Mouse (Mus musculus): Measurements from ENCODE around the gene Utp14a. TPM values are rescaled to one million over a fixed set of nuclear protein-coding genes. Genes with fewer than 3 reads are reported as not detected.

The Utp14a gene
- polyA plus RNA-seq, 1 experiment from 2014 or later, result 23.4 TPM

DNA sequence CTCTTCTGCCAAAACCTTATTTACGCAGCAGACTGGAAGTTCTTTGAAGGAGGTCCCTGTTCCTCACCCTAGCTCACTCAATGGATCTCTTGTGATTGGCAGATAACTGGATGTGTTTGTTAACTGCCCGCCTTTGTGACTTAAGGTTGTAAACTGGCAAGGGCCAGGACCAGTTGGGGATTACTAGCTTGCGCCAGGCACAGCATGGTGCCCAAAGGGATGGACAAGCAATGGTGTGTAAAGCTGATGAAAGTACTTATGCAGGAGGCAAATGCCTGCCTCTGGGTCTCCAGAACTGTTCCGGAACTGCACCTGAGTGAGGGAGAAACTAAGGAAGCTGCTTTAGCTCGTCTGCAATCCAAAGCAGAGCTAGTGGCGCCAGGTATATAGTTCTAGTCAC, 29.8 kb downstream of the Utp14a start:
- Histone ChIP-seq H3K27ac (ENCODE audit: low read depth, low read length) (no peak overlapping the region), H3K4me1 (replicated peaks; ENCODE audit: control insufficient read depth, insufficient read depth, low read length) (no peaks in the 10 kb centered on the region), H3K9ac (ENCODE audit: low read depth, low read length) (no peak overlapping the region), H3K27me3 (ENCODE audit: control insufficient read depth, insufficient read depth, low read length) (0 out of 2 replicates have a peak, but pooled peaks cover 2% of the 10 kb centered on the region), H3K4me3 (ENCODE audit: low read depth, low read length) (no peak overlapping the region), H3K9me3 (ENCODE audit: control insufficient read depth, low read length) (no peaks in the 10 kb centered on the region), H3K4me2 (replicated peaks; ENCODE audit: low read depth, low read length) (no peak overlapping the region), H3K36me3 (ENCODE audit: control insufficient read depth, insufficient read depth, low read length) (no peaks in the 10 kb centered on the region)
- ATAC-seq (ENCODE audit: low FRiP score), result no peak
- DNase-seq (ENCODE audit: low spot score), result peak; percentile 12
- 31% methylated on average over 6 of the region's 6 CpGs for WGBS

GRCm38 (mm10) chrX:48288008-48288407, 31.3 kb downstream of the Utp14a start:
- ATAC-seq (ENCODE audit: low FRiP score), result no peak
- Histone ChIP-seq H3K4me1 (replicated peaks; ENCODE audit: control insufficient read depth, insufficient read depth, low read length) (no peaks in the 10 kb centered on the region), H3K4me2 (replicated peaks; ENCODE audit: low read depth, low read length) (no peak overlapping the region), H3K9me3 (ENCODE audit: control insufficient read depth, low read length) (no peaks in the 10 kb centered on the region), H3K4me3 (ENCODE audit: low read depth, low read length) (no peak overlapping the region), H3K27me3 (ENCODE audit: control insufficient read depth, insufficient read depth, low read length) (0 out of 2 replicates have a peak, but pooled peaks cover 2% of the 10 kb centered on the region), H3K36me3 (ENCODE audit: control insufficient read depth, insufficient read depth, low read length) (no peaks in the 10 kb centered on the region), H3K27ac (ENCODE audit: low read depth, low read length) (no peak overlapping the region), H3K9ac (ENCODE audit: low read depth, low read length) (no peak overlapping the region)
- no peak for DNase-seq (ENCODE audit: low spot score)
- 83% methylated on average over 4 of the region's 4 CpGs for WGBS

GRCm38 (mm10) chrX:48291413-48291812, 34.8 kb downstream of the Utp14a start:
- Histone ChIP-seq H3K4me2 (replicated peaks; ENCODE audit: low read depth, low read length) (no peak overlapping the region), H3K36me3 (ENCODE audit: control insufficient read depth, insufficient read depth, low read length) (no peaks in the 10 kb centered on the region), H3K27ac (ENCODE audit: low read depth, low read length) (no peak overlapping the region), H3K9ac (ENCODE audit: low read depth, low read length) (no peak overlapping the region), H3K27me3 (ENCODE audit: control insufficient read depth, insufficient read depth, low read length) (0 out of 2 replicates have a peak, but pooled peaks cover 2% of the 10 kb centered on the region), H3K9me3 (ENCODE audit: control insufficient read depth, low read length) (no peaks in the 10 kb centered on the region), H3K4me3 (ENCODE audit: low read depth, low read length) (no peak overlapping the region), H3K4me1 (replicated peaks; ENCODE audit: control insufficient read depth, insufficient read depth, low read length) (no peaks in the 10 kb centered on the region)
- DNase-seq (ENCODE audit: low spot score), result no peak
- WGBS, result 39% methylated on average over 3 of the region's 3 CpGs
- ATAC-seq (ENCODE audit: low FRiP score), result no peak

GRCm38 (mm10) chrX:48305356-48305755, 48.7 kb downstream of the Utp14a start:
- Histone ChIP-seq H3K9me3 (ENCODE audit: control insufficient read depth, low read length) (no peaks in the 10 kb centered on the region), H3K4me2 (replicated peaks; ENCODE audit: low read depth, low read length) (no peak overlapping the region), H3K36me3 (ENCODE audit: control insufficient read depth, insufficient read depth, low read length) (no peaks in the 10 kb centered on the region), H3K4me3 (ENCODE audit: low read depth, low read length) (no peak overlapping the region), H3K9ac (ENCODE audit: low read depth, low read length) (no peak overlapping the region), H3K27ac (ENCODE audit: low read depth, low read length) (no peak overlapping the region), H3K27me3 (ENCODE audit: control insufficient read depth, insufficient read depth, low read length) (no peaks in the 10 kb centered on the region), H3K4me1 (replicated peaks; ENCODE audit: control insufficient read depth, insufficient read depth, low read length) (no peaks in the 10 kb centered on the region)
- DNase-seq (ENCODE audit: low spot score), result no peak
- WGBS, result 80% methylated on average over 4 of the region's 4 CpGs
- ATAC-seq (ENCODE audit: low FRiP score), result no peak

DNA sequence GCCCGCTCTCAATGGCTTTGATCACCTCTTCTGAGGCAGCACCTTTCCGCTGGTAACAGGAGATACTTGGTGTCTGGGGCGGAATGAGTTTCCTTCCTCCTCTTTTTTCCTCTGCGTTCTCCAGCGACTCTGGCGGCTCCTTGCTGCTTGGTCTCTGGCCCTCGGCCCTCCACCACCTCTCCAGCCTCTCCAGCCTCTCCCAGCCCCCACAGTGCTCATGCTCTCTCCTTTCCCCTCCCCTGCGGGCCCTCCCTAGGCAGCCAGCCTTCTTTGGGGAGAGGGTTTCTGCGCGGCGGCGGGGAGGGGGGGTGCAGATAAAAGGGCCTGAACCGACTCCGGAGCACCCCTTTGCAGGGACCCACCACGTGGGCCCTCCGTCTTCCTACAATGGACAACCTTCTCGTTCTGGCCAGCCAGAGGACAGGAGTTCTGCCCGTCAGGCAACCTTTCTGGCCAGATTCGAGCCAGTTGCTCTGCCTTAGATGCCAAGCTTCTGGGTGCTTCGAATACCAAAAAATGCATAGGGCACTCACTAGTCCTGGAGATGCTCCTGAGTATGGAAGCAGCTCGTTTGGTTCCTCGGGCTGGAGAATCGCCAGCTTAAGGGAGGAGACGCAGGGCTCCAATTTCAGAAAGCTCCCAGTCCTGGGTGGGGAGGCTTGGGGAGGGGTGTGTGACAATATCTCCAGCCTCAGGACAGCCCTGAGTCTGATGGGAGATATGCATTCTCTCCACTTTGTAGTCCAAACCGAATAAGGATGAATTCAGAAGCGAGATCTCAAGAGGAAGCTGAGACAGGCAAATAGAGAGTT, 54.2 kb downstream of the Utp14a start:
- no peaks in the 10 kb centered on the region for H3K27me3 ChIP-seq (ENCODE audit: control insufficient read depth, insufficient read depth, low read length)
- H3K4me1 ChIP-seq (replicated peaks; ENCODE audit: control insufficient read depth, insufficient read depth, low read length), result no peaks in the 10 kb centered on the region
- ATAC-seq (ENCODE audit: low FRiP score) (no peak), DNase-seq (ENCODE audit: low spot score) (peak; percentile 28)
- no peak overlapping the region for H3K27ac ChIP-seq (ENCODE audit: low read depth, low read length)
- no peaks in the 10 kb centered on the region for H3K36me3 ChIP-seq (ENCODE audit: control insufficient read depth, insufficient read depth, low read length)
- WGBS, result 26% methylated on average over 21 of the region's 26 CpGs
- 0 out of 2 replicates have a peak overlapping the region, but pooled peaks have one; percentile 6 for H3K4me3 ChIP-seq (ENCODE audit: low read depth, low read length)
- no peaks in the 10 kb centered on the region for H3K9me3 ChIP-seq (ENCODE audit: control insufficient read depth, low read length)
- H3K4me2 ChIP-seq (replicated peaks; ENCODE audit: low read depth, low read length), result peak overlapping the region; percentile 32
- H3K9ac ChIP-seq (ENCODE audit: low read depth, low read length), result 0 out of 2 replicates have a peak overlapping the region, but pooled peaks have one; percentile 24

DNA sequence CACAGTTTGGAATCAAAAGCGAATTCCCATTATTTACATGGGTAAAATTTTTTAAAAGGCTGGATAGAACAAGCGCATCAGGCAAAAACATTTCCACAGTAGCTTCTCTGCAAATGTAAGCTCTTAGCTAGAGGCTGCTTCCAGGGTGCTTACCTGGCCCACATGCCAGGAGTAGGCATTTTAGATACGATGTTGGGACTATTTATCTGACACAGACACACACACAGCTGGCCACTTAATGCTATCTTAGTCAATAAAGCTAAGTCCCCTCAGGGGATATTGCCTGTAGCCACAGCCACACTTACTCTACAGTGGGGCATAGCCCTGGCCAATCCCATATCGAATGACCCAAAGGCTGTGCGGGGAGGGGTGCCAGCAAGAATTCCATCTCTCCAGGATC, 55.1 kb downstream of the Utp14a start:
- Histone ChIP-seq H3K9me3 (ENCODE audit: control insufficient read depth, low read length) (no peaks in the 10 kb centered on the region), H3K4me1 (replicated peaks; ENCODE audit: control insufficient read depth, insufficient read depth, low read length) (no peaks in the 10 kb centered on the region), H3K4me3 (ENCODE audit: low read depth, low read length) (no peak overlapping the region), H3K27me3 (ENCODE audit: control insufficient read depth, insufficient read depth, low read length) (no peaks in the 10 kb centered on the region), H3K36me3 (ENCODE audit: control insufficient read depth, insufficient read depth, low read length) (no peaks in the 10 kb centered on the region), H3K27ac (ENCODE audit: low read depth, low read length) (no peak overlapping the region), H3K4me2 (replicated peaks; ENCODE audit: low read depth, low read length) (no peak overlapping the region), H3K9ac (ENCODE audit: low read depth, low read length) (no peak overlapping the region)
- no peak for DNase-seq (ENCODE audit: low spot score)
- no peak for ATAC-seq (ENCODE audit: low FRiP score)
- 66% methylated on average over 5 of the region's 5 CpGs for WGBS

- WGBS, result 13% methylated on average over 25 of the region's 33 CpGs
- peak overlapping the region; percentile 50 for H3K4me2 ChIP-seq (replicated peaks; ENCODE audit: low read depth, low read length)
- DNase-seq (ENCODE audit: low spot score) (peak; percentile 64), ATAC-seq (ENCODE audit: low FRiP score) (peak; percentile 69)
- H3K4me3 ChIP-seq (ENCODE audit: low read depth, low read length), result peak overlapping the region; percentile 30
- no peaks in the 10 kb centered on the region for H3K9me3 ChIP-seq (ENCODE audit: control insufficient read depth, low read length)
- H3K4me1 ChIP-seq (replicated peaks; ENCODE audit: control insufficient read depth, insufficient read depth, low read length), result no peaks in the 10 kb centered on the region
- H3K9ac ChIP-seq (ENCODE audit: low read depth, low read length), result peak overlapping the region; percentile 8; the same call in 1 of the 2 replicates
- no peaks in the 10 kb centered on the region for H3K27me3 ChIP-seq (ENCODE audit: control insufficient read depth, insufficient read depth, low read length)
- H3K27ac ChIP-seq (ENCODE audit: low read depth, low read length), result no peak overlapping the region
- H3K36me3 ChIP-seq (ENCODE audit: control insufficient read depth, insufficient read depth, low read length), result no peaks in the 10 kb centered on the region
These were observed 57.9 kb downstream of the Utp14a start for GRCm38 (mm10) chrX:48314530-48315079.

DNA sequence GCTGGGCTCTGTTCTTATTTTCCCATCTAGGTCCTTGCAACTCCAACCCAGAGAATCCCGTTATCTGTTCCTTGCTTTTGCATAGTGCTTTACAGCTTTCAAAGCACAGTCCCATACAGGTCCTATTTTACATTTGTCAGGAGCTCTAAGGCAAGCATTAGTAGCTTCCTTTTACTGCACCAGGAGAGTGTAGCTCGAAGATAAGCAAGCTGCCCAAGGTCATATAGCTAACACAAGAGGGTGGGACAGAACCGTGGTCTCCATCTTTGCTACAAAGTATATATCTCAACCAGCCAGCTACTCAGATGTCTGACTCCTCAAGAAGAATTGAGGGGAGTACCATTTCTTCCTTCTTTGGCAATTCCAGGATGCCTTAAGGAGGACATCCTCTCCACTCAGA, 60.8 kb downstream of the Utp14a start:
- H3K27ac ChIP-seq (ENCODE audit: low read depth, low read length), result no peak overlapping the region
- no peak overlapping the region for H3K4me2 ChIP-seq (replicated peaks; ENCODE audit: low read depth, low read length)
- H3K9me3 ChIP-seq (ENCODE audit: control insufficient read depth, low read length), result no peaks in the 10 kb centered on the region
- H3K9ac ChIP-seq (ENCODE audit: low read depth, low read length), result no peak overlapping the region
- no peaks in the 10 kb centered on the region for H3K27me3 ChIP-seq (ENCODE audit: control insufficient read depth, insufficient read depth, low read length)
- no peaks in the 10 kb centered on the region for H3K36me3 ChIP-seq (ENCODE audit: control insufficient read depth, insufficient read depth, low read length)
- no peak overlapping the region for H3K4me3 ChIP-seq (ENCODE audit: low read depth, low read length)
- WGBS, result 54% methylated on average over 3 of the region's 3 CpGs
- no peaks in the 10 kb centered on the region for H3K4me1 ChIP-seq (replicated peaks; ENCODE audit: control insufficient read depth, insufficient read depth, low read length)
- DNase-seq (ENCODE audit: low spot score) (no peak), ATAC-seq (ENCODE audit: low FRiP score) (no peak)

- ATAC-seq (ENCODE audit: low FRiP score), result no peak
- Histone ChIP-seq H3K27me3 (ENCODE audit: control insufficient read depth, insufficient read depth, low read length) (no peaks in the 10 kb centered on the region), H3K4me3 (ENCODE audit: low read depth, low read length) (no peak overlapping the region), H3K9me3 (ENCODE audit: control insufficient read depth, low read length) (no peaks in the 10 kb centered on the region), H3K9ac (ENCODE audit: low read depth, low read length) (no peak overlapping the region), H3K36me3 (ENCODE audit: control insufficient read depth, insufficient read depth, low read length) (no peaks in the 10 kb centered on the region), H3K27ac (ENCODE audit: low read depth, low read length) (no peak overlapping the region), H3K4me1 (replicated peaks; ENCODE audit: control insufficient read depth, insufficient read depth, low read length) (no peaks in the 10 kb centered on the region), H3K4me2 (replicated peaks; ENCODE audit: low read depth, low read length) (no peak overlapping the region)
- 22% methylated on average over 9 of the region's 9 CpGs for WGBS
- DNase-seq (ENCODE audit: low spot score), result no peak
These were observed 61.5 kb downstream of the Utp14a start for GRCm38 (mm10) chrX:48318194-48318593.

Data from hindbrain, embryonic 11.5 days (tissue).